Mouse (Mus musculus) urinary bladder, postnatal 25 days (tissue): Measurements from ENCODE around the gene Acoxl.
"Not testable (repeated sequence)": the region's sequence is repeated elsewhere in the genome, so short reads cannot be mapped to it uniquely, and the experiment has no call there.

Experiments used
- DNase-seq: peaks from one replicate; pipeline ENCODE4 v3.0.0; 2022; ENCODE audit warnings: low spot score

Gene Acoxl

GRCm38 (mm10) chr2:128078859-128079258 is 240.2 kb downstream of the Acoxl start:
- DNase-seq = no peak

- DNase-seq = no peak
These were observed 240.6 kb downstream of the Acoxl start for GRCm38 (mm10) chr2:128079316-128079715.

- DNase-seq = no peak
These were observed 245.2 kb downstream of the Acoxl start for GRCm38 (mm10) chr2:128083844-128084243.

GRCm38 (mm10) chr2:128084607-128085006 is 245.9 kb downstream of the Acoxl start:
- no peak for DNase-seq

GRCm38 (mm10) chr2:128085481-128085880 is 246.8 kb downstream of the Acoxl start:
- no peak for DNase-seq

- DNase-seq = no peak
These were observed 247.7 kb downstream of the Acoxl start for GRCm38 (mm10) chr2:128086301-128086886.

- DNase-seq = no peak
These were observed 248.4 kb downstream of the Acoxl start for GRCm38 (mm10) chr2:128086996-128087526.

GRCm38 (mm10) chr2:128087798-128088545 is 249.3 kb downstream of the Acoxl start:
- no peak for DNase-seq

- no peak for DNase-seq
These were observed 251.7 kb downstream of the Acoxl start for GRCm38 (mm10) chr2:128090283-128090885.

- DNase-seq = no peak
These were observed 253.0 kb downstream of the Acoxl start for GRCm38 (mm10) chr2:128091431-128092369.

GRCm38 (mm10) chr2:128092451-128092850 is 253.8 kb downstream of the Acoxl start:
- DNase-seq = no peak

- DNase-seq = no peak
These were observed 255.5 kb downstream of the Acoxl start for GRCm38 (mm10) chr2:128094196-128094595.

GRCm38 (mm10) chr2:128094602-128095001 is 255.9 kb downstream of the Acoxl start:
- DNase-seq = no peak

GRCm38 (mm10) chr2:128095270-128095669 is 256.6 kb downstream of the Acoxl start:
- DNase-seq = no peak

- no peak for DNase-seq
These were observed 257.4 kb downstream of the Acoxl start for GRCm38 (mm10) chr2:128096070-128096469.

GRCm38 (mm10) chr2:128098118-128098517 is 259.4 kb downstream of the Acoxl start:
- not testable (repeated sequence) for DNase-seq

GRCm38 (mm10) chr2:128102086-128102485 is 263.4 kb downstream of the Acoxl start:
- no peak for DNase-seq

- no peak for DNase-seq
These were observed 266.1 kb downstream of the Acoxl start for GRCm38 (mm10) chr2:128104815-128105214.

- DNase-seq = no peak
These were observed 267.0 kb downstream of the Acoxl start for GRCm38 (mm10) chr2:128105651-128106050.

GRCm38 (mm10) chr2:128111537-128111936 is 272.9 kb downstream of the Acoxl start:
- DNase-seq = no peak

GRCm38 (mm10) chr2:128114621-128115020 is 275.9 kb downstream of the Acoxl start:
- no peak for DNase-seq

GRCm38 (mm10) chr2:128115579-128115978 is 276.9 kb downstream of the Acoxl start:
- DNase-seq = no peak
